Mouse (Mus musculus) CD8-positive naive resting alpha-beta T cell, adult 2 months (primary cell): Measurements from ENCODE around the gene Tbc1d25.

ENCODE experiments used
- DNase-seq, 2 experiments: peaks; one replicate each; pipeline ENCODE4 v3.0.0; 2022; ENCODE audit warnings: low read depth in 2 of 2, low spot score in 2 of 2

Tbc1d25 gene

GRCm38 (mm10) chrX:8105019-8105418, 71.0 kb downstream of the Tbc1d25 start:
- DNase-seq = no peak
